Comparison of ENCODE assay signal across 6 mouse cellular contexts in the genomic region with DNA sequence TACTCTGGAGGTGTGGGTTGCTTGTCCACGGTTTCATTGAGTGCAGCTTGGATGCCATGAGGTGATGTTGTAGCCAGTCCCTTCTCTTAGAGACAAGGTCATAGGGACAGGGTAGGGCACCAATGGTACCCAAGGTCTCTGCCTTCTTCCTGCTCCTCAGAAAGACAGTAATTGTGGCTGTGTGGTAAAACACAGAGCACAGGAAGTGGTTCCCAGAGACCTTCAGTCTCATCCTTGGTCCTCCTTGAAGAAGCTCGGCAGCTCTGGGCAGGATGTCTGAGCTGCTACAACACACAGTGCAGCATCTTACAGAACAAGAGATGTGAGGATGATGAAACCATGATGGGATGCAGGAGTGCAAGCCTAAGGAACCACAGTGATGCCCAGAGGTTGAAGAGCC. TPM values are rescaled to one million over a fixed set of nuclear protein-coding genes. Genes with fewer than 3 reads are reported as not detected.
DNase-seq lines count a peak whose midpoint lies in the region; ATAC-seq lines count a peak whose summit lies in the region.

No protein-coding gene starts in this region.

- ATAC-seq in erythroblast, adult 5-6 weeks (replicated peaks; ENCODE audit: low FRiP score, poor library complexity, severe bottlenecking), result 0 out of 2 replicates have a peak, but pooled peaks have one; percentile 4
- peak; percentile 46 for ATAC-seq in inflammation-experienced regulatory T-cells, adult 6 months

- peak; percentile 25 for DNase-seq in CD4-positive, CD25-positive, alpha-beta regulatory T cell, adult 2 months (ENCODE audit: low read depth, low spot score)
- peak; percentile 45 for DNase-seq in T-cell, adult 2 months (ENCODE audit: low spot score)
- DNase-seq in naive thymus-derived CD4-positive, alpha-beta T cell, adult 2 months (ENCODE audit: low read depth), result peak; percentile 34
- DNase-seq in thymus, postnatal 14 days, result peak; percentile 16

RNA-seq across cellular contexts. Expression of gene Klhl25, which starts 31.3 kb away (rescaled TPM):
- total RNA-seq in erythroblast, adult 5-6 weeks (2015; ENCODE audit: low replicate concordance), result 74.7 and 77.5 TPM in 2 replicates
- total RNA-seq in erythroblast, adult 5-6 weeks (2017; ENCODE audit: low replicate concordance), result 189 and 190 TPM in 2 replicates
- polyA plus RNA-seq in inflammation-experienced regulatory T-cells, adult 6 months (2017; shearing (Covaris generic)), result 10 to 100 TPM; 10.0 to 15.1 (median 14.4) TPM

Comparison
In these comparisons a context has a peak if more than half of its experiments do, and no peak if none do; other contexts are left out.
1. Peak in every context shown above with its lines: DNase-seq and ATAC-seq.